Mouse (Mus musculus) kidney, postnatal 25 days (tissue): ENCODE measurements around the gene 9130213A22Rik.
A peak's percentile ranks its signal among the peaks of the same experiment; 100 is the strongest.

ENCODE experiments used
- DNase-seq, 2 experiments: peaks; one replicate each; pipeline ENCODE4 v3.0.0; 2021; ENCODE audit warnings: mixed read lengths in 2 of 2

9130213A22Rik gene

GRCm38 (mm10) chr11:69092386-69092751, 30.0 kb downstream of the 9130213A22Rik start:
- peak; percentile 93 to 96 for DNase-seq

GRCm38 (mm10) chr11:69091566-69092385, 30.6 kb downstream of the 9130213A22Rik start:
- DNase-seq: peak in 1 of 2 experiments; percentile 34

GRCm38 (mm10) chr11:69090367-69090766, 32.0 kb downstream of the 9130213A22Rik start:
- peak in 1 of 2 experiments; percentile 35 for DNase-seq

GRCm38 (mm10) chr11:69089616-69090290, 32.6 kb downstream of the 9130213A22Rik start:
- DNase-seq: peak in 1 of 2 experiments; percentile 73

- DNase-seq: peak in 1 of 2 experiments; percentile 62
These were observed 33.4 kb downstream of the 9130213A22Rik start for GRCm38 (mm10) chr11:69088856-69089615.

- peak; percentile 91 to 95 for DNase-seq
These were observed 34.1 kb downstream of the 9130213A22Rik start, which contains the start of gene Vamp2 for GRCm38 (mm10) chr11:69088103-69088855. Vamp2 (plus strand) TSS chr11:69088490.

GRCm38 (mm10) chr11:69087597-69087996, 34.8 kb downstream of the 9130213A22Rik start:
- peak in 1 of 2 experiments; percentile 21 for DNase-seq

GRCm38 (mm10) chr11:69087082-69087481, 35.3 kb downstream of the 9130213A22Rik start:
- DNase-seq: peak in 1 of 2 experiments; percentile 65

- peak in 1 of 2 experiments; percentile 27 for DNase-seq
These were observed 36.0 kb downstream of the 9130213A22Rik start for GRCm38 (mm10) chr11:69086390-69086789.

GRCm38 (mm10) chr11:69085608-69086007, 36.8 kb downstream of the 9130213A22Rik start:
- DNase-seq: peak in 1 of 2 experiments; percentile 32

GRCm38 (mm10) chr11:69081613-69082012, 40.8 kb downstream of the 9130213A22Rik start:
- DNase-seq: peak in 1 of 2 experiments; percentile 29

- DNase-seq: no peak
These were observed 41.5 kb downstream of the 9130213A22Rik start for GRCm38 (mm10) chr11:69080855-69081222.

- DNase-seq: peak in 1 of 2 experiments; percentile 76
These were observed 42.1 kb downstream of the 9130213A22Rik start for GRCm38 (mm10) chr11:69080102-69080854.

GRCm38 (mm10) chr11:69078805-69079438, 43.5 kb downstream of the 9130213A22Rik start:
- DNase-seq: peak in 1 of 2 experiments; percentile 43

- DNase-seq: peak in 1 of 2 experiments; percentile 20
These were observed 44.3 kb downstream of the 9130213A22Rik start for GRCm38 (mm10) chr11:69078041-69078440.

- DNase-seq: peak in 1 of 2 experiments; percentile 17
These were observed 45.1 kb downstream of the 9130213A22Rik start for GRCm38 (mm10) chr11:69077316-69077715.

GRCm38 (mm10) chr11:69076572-69076971, 45.8 kb downstream of the 9130213A22Rik start:
- DNase-seq: peak in 1 of 2 experiments; percentile 23

GRCm38 (mm10) chr11:69075764-69076479, 46.5 kb downstream of the 9130213A22Rik start:
- DNase-seq: no peak

GRCm38 (mm10) chr11:69074776-69075069, 47.7 kb downstream of the 9130213A22Rik start:
- DNase-seq: no peak
